Mouse (Mus musculus) bone marrow macrophage, adult 2 months (primary cell): ENCODE measurements around the gene Irf2bpl. TPM values are rescaled to one million over a fixed set of nuclear protein-coding genes. Genes with fewer than 3 reads are reported as not detected.

Source experiments
- H3K27ac ChIP-seq: 2 replicates; pipeline ENCODE4 v1.5.1; 2012; ENCODE audit warnings: low read depth, low read length; ENCODE audit not compliant: insufficient read depth
- H3K4me1 ChIP-seq: 2 replicates; pipeline ENCODE4 v1.6.1; 2012; ENCODE audit warnings: low read length; ENCODE audit not compliant: control insufficient read depth, insufficient read depth
- H3K4me3 ChIP-seq: 2 replicates; pipeline ENCODE4 v1.5.1; 2012; ENCODE audit warnings: mild to moderate bottlenecking, low read length, moderate library complexity; ENCODE audit not compliant: insufficient read depth
- CTCF ChIP-seq: IDR thresholded peaks from 2 replicates; pipeline ENCODE4 v1.5.1; 2012; ENCODE audit warnings: low read depth, mild to moderate bottlenecking, low read length, moderate library complexity
- POLR2A ChIP-seq: IDR thresholded peaks from 2 replicates; pipeline ENCODE4 v1.6.1; 2012; ENCODE audit warnings: mild to moderate bottlenecking, low read depth, low read length, borderline replicate concordance
- polyA plus RNA-seq: library from polyadenylated mRNA; stranded (reverse); fragments of >200 nt; gene quantifications from 2 replicates; pipeline ENCODE4 v1.2.4, GENCODE M21; 2012; ENCODE audit not compliant: missing spikeins, insufficient read depth, insufficient read length

Irf2bpl gene
- polyA plus RNA-seq, 1 experiment, result 11.4 TPM

DNA sequence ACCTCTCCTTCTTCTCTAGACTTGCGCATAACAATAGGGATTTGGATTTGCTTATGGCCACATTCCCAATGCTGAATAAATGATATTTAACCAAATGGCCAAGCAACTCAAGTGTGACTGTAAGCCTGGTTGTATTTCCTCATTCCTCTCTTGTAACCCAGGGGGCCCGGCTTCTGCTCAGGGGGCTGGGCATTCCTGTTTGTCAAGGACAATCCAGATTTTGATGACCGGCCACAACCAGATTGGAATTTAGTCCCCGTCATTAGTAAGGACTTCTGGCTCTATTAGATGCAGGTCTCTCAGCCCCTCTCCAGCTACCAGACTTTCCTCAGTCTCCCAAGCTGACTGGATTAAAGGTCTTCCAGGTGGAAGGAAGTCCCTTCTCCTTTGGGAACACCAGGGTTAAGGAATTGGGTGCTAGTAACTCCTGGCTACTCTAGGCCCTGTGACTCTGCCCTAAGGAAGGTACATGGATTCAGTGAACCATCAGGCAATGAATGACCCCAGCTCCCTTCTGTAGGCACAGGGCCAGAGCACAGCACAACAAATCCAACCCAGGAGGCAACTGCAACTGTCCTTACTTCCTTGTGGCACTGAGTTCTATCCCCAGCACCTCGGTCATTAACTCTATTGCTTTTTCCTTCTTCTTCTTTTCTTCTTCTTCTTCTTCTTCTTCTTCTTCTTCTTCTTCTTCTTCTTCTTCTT lies 20.1 kb downstream of the Irf2bpl start:
- Histone ChIP-seq H3K4me1 (peaks cover 9% of the 10 kb centered on the region), H3K4me3 (no peak overlapping the region), H3K27ac (no peak overlapping the region)
- TF ChIP-seq CTCF (no peak), POLR2A (no peak)

GRCm38 (mm10) chr12:86859924-86860790 lies 24.4 kb downstream of the Irf2bpl start:
- no peak for TF ChIP-seq POLR2A
- no peak for TF ChIP-seq CTCF
- no peak overlapping the region for H3K4me3 ChIP-seq
- H3K27ac ChIP-seq, result no peak overlapping the region
- peaks cover 15% of the 10 kb centered on the region for H3K4me1 ChIP-seq

- TF ChIP-seq POLR2A (no peak), CTCF (no peak)
- peaks cover 15% of the 10 kb centered on the region for H3K4me1 ChIP-seq
- H3K4me3 ChIP-seq, result no peak overlapping the region
- H3K27ac ChIP-seq, result no peak overlapping the region
These were observed 25.4 kb downstream of the Irf2bpl start for GRCm38 (mm10) chr12:86858983-86859872.

GRCm38 (mm10) chr12:86858498-86858897 lies 26.1 kb downstream of the Irf2bpl start:
- no peak overlapping the region for H3K4me3 ChIP-seq
- peaks cover 15% of the 10 kb centered on the region for H3K4me1 ChIP-seq
- no peak overlapping the region for H3K27ac ChIP-seq
- no peak for TF ChIP-seq POLR2A
- no peak for TF ChIP-seq CTCF

- Histone ChIP-seq H3K4me1 (peaks cover 15% of the 10 kb centered on the region), H3K27ac (no peak overlapping the region), H3K4me3 (no peak overlapping the region)
- TF ChIP-seq POLR2A (no peak), CTCF (no peak)
These were observed 27.3 kb downstream of the Irf2bpl start for GRCm38 (mm10) chr12:86857290-86857689.

DNA sequence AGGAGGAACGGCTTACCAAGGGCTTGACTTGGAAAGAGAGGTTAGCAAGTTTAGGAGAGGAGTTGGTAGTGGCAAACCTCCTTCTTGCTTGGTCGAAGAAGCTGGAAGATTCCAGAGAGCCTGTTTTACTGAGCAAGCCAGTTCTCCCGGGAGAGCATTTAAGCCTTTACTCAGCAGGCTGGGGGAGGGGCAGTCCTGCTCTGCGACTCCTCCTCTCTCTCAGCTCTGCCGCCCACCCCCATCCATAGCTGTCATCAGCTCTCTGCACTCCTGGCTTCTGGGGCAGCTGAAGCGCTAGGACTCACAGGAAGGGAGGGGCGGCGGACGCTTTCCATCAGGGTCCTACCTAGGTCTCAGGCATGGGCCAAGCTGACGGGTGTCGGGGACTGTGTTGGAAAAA lies 28.9 kb downstream of the Irf2bpl start:
- Histone ChIP-seq H3K4me1 (peaks cover 15% of the 10 kb centered on the region), H3K27ac (no peak overlapping the region), H3K4me3 (no peak overlapping the region)
- TF ChIP-seq POLR2A (no peak), CTCF (no peak)

- TF ChIP-seq CTCF (no peak), POLR2A (no peak)
- Histone ChIP-seq H3K4me3 (no peak overlapping the region), H3K4me1 (peaks cover 4% of the 10 kb centered on the region), H3K27ac (no peak overlapping the region)
These were observed 31.1 kb downstream of the Irf2bpl start for GRCm38 (mm10) chr12:86853516-86853915.

GRCm38 (mm10) chr12:86851313-86851712 lies 33.3 kb downstream of the Irf2bpl start:
- no peak for TF ChIP-seq CTCF
- TF ChIP-seq POLR2A, result no peak
- no peak overlapping the region for H3K4me3 ChIP-seq
- H3K27ac ChIP-seq, result no peak overlapping the region
- H3K4me1 ChIP-seq, result peaks cover 4% of the 10 kb centered on the region

- H3K27ac ChIP-seq, result no peak overlapping the region
- TF ChIP-seq POLR2A (no peak), CTCF (no peak)
- H3K4me3 ChIP-seq, result no peak overlapping the region
- H3K4me1 ChIP-seq, result peaks cover 3% of the 10 kb centered on the region
These were observed 33.9 kb downstream of the Irf2bpl start for GRCm38 (mm10) chr12:86850746-86851145.
